Mouse (Mus musculus) liver, embryonic 16.5 days (tissue): Measurements from ENCODE around the gene Fbxw5. TPM values are rescaled to one million over a fixed set of nuclear protein-coding genes. Genes with fewer than 3 reads are reported as not detected.

ENCODE experiments used
- ATAC-seq: fragments of 200-750 bp; cut with Nextera tagmentation; 2 replicates; pipeline ENCODE4 v1.8.0; 2017; ENCODE audit warnings: low read depth, mild to moderate bottlenecking, moderate number of reproducible peaks, moderate library complexity
- H3K27ac ChIP-seq: fragments of 300-500 bp; sonication (generic); 2 replicates; pipeline ENCODE4 v1.5.1; 2014; ENCODE audit warnings: mild to moderate bottlenecking, low read length
- H3K27me3 ChIP-seq: fragments of 300-500 bp; sonication (generic); 2 replicates; pipeline ENCODE4 v1.6.1; 2014; ENCODE audit warnings: low read depth, low read length, mixed read lengths; ENCODE audit not compliant: control insufficient read depth, insufficient read depth
- H3K36me3 ChIP-seq: fragments of 300-500 bp; sonication (generic); 2 replicates; pipeline ENCODE4 v1.6.1; 2014; ENCODE audit warnings: mild to moderate bottlenecking; ENCODE audit not compliant: control insufficient read depth, insufficient read depth
- H3K4me1 ChIP-seq: fragments of 300-500 bp; sonication (generic); 2 replicates; pipeline ENCODE4 v1.6.1; 2014; ENCODE audit warnings: low read depth, low read length, mixed read lengths; ENCODE audit not compliant: control insufficient read depth
- H3K4me2 ChIP-seq: fragments of 300-500 bp; sonication (generic); 2 replicates; pipeline ENCODE4 v1.6.1; 2014; ENCODE audit warnings: low read depth, low read length, mixed read lengths
- H3K4me3 ChIP-seq: fragments of 300-500 bp; sonication (generic); 2 replicates; pipeline ENCODE4 v1.5.1; 2014; ENCODE audit warnings: low read depth, mild to moderate bottlenecking, low read length
- H3K9ac ChIP-seq: fragments of 300-500 bp; sonication (generic); 2 replicates; pipeline ENCODE4 v1.6.1; 2014; ENCODE audit warnings: low read depth, low read length
- H3K9me3 ChIP-seq: fragments of 300-500 bp; sonication (generic); replicated peaks from 2 replicates; pipeline ENCODE4 v1.6.1; 2016; ENCODE audit warnings: low read length; ENCODE audit not compliant: control insufficient read depth
- WGBS: fragments of 180-500 bp; shearing (Covaris S2); extraction: QIAGEN DNeasy Blood & Tissue Kit; methylation state at CpG from one replicate; pipeline ENCODE4 v1.1.7; 2014; ENCODE audit not compliant: insufficient replicate concordance; 5-methylcytosine and 5-hydroxymethylcytosine counted together
- polyA plus RNA-seq: library from polyadenylated mRNA; unstranded; fragments of >200 nt; fragmentation: Nextera tagmentation; extraction: Ambion mirVana; gene quantifications from 2 replicates; pipeline ENCODE4 v1.2.1, GENCODE M21; 2015

The Fbxw5 gene
- 23.8 and 24.7 TPM in 2 replicates for polyA plus RNA-seq

DNA sequence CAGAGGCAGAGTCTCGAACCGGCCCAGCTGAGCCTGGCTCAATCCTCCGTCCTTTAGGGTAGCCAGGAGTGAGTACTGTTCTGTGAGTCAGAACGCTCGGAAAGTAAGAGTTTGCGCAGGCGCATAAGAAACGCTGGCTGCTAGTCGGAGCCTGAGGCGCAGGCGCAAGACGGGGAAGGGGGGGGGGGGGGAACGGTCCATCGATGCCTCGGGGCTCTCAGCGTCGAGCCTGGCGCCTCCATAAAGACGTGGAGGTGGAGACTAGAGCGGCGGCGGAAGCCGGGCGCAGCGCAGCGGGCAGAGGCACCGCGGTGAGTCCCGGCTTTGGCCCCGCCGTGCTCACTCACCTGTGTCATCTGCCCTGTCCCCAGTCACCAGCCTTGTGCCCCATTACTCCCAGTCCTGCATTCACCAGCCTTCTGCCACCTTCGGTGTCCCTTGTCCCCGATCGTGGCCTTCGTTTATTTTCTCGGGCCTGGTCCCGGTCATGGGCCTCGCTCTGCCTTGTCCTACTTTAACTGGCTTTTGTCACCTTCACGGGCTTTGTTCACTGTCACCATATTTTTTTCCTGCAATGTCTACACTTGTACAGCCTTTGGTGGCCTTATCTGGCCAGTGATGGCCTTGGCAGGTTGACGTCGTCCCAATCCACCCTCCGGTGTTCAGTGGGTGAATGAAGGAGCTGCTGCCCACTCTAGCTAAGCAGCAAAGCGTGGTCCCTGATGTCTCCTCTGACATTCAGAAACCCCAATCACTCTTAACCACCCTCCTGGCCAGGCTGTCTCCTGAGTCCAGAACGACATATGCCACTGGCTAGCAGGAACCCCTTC, at the start of gene Fbxw5:
Gene Fbxw5, plus strand, starts transcription at position 175 of the 830 bp plus-strand sequence.
- peaks cover 6% of the 10 kb centered on the region; the same call in 1 of the 2 replicates for H3K36me3 ChIP-seq
- peak within 1 kb of the TSS; percentile 84 for H3K27ac ChIP-seq
- peak within 1 kb of the TSS; percentile 87 for H3K9ac ChIP-seq
- H3K27me3 ChIP-seq: no peaks in the 10 kb centered on the region
- peak within 1 kb of the TSS; percentile 84 for H3K4me2 ChIP-seq
- H3K4me3 ChIP-seq: peak within 1 kb of the TSS; percentile 82
- under 1% methylated on average over 40 of the region's 44 CpGs for WGBS
- ATAC-seq: peak; percentile 83
- no peaks in the 10 kb centered on the region for H3K9me3 ChIP-seq
- H3K4me1 ChIP-seq: peaks cover 42% of the 10 kb centered on the region

- H3K27me3 ChIP-seq: no peaks in the 10 kb centered on the region
- H3K9ac ChIP-seq: no peak overlapping the region
- H3K9me3 ChIP-seq: no peaks in the 10 kb centered on the region
- no peak overlapping the region for H3K4me3 ChIP-seq
- H3K4me1 ChIP-seq: no peaks in the 10 kb centered on the region
- WGBS: 44% methylated on average over 8 of the region's 8 CpGs
- no peak overlapping the region for H3K27ac ChIP-seq
- no peak for ATAC-seq
- no peak overlapping the region for H3K4me2 ChIP-seq
- H3K36me3 ChIP-seq: no peaks in the 10 kb centered on the region
Observed at GRCm38 (mm10) chr2:25450853-25451647, 49.5 kb upstream of the Fbxw5 start.

DNA sequence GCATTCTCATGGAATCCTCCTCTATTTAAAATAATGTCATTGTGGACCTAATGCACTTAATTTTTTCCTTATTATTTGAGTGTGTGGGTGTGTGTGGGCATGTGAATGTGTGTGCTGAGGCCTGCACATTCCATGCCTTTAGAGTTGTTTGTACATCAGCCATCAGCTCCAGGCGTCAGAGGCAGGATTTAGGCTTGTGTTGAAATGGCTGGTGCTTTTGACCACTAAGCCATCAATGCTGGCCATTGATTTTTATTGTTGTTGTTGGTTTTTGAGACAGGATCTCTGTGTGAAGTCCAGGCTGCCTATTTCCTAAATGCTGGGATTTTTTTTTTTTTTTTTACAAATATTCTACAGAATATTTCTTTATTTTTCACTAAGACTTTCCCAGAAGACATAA, 47.6 kb upstream of the Fbxw5 start:
- H3K4me2 ChIP-seq: no peak overlapping the region
- H3K9me3 ChIP-seq: no peaks in the 10 kb centered on the region
- H3K36me3 ChIP-seq: no peaks in the 10 kb centered on the region
- H3K27me3 ChIP-seq: no peaks in the 10 kb centered on the region
- no peak overlapping the region for H3K4me3 ChIP-seq
- no peak overlapping the region for H3K9ac ChIP-seq
- no peak for ATAC-seq
- no peak overlapping the region for H3K27ac ChIP-seq
- WGBS: 29% methylated on average over 1 of the region's 1 CpGs
- H3K4me1 ChIP-seq: no peaks in the 10 kb centered on the region

- no peak within 1 kb of the TSS for H3K4me3 ChIP-seq
- H3K9me3 ChIP-seq: no peaks in the 10 kb centered on the region
- no peak for ATAC-seq
- no peaks in the 10 kb centered on the region for H3K36me3 ChIP-seq
- peaks cover 21% of the 10 kb centered on the region for H3K4me1 ChIP-seq
- H3K9ac ChIP-seq: no peak within 1 kb of the TSS
- 57% methylated on average over 14 of the region's 14 CpGs for WGBS
- H3K27me3 ChIP-seq: no peaks in the 10 kb centered on the region
- H3K4me2 ChIP-seq: no peak within 1 kb of the TSS
- no peak within 1 kb of the TSS for H3K27ac ChIP-seq
Observed at GRCm38 (mm10) chr2:25456205-25456953, 44.2 kb upstream of the Fbxw5 start, which contains the start of gene Clic3. Gene Clic3, plus strand, starts transcription at chr2:25456838.

GRCm38 (mm10) chr2:25457022-25457896, 43.3 kb upstream of the Fbxw5 start:
- H3K27ac ChIP-seq: no peak overlapping the region

DNA sequence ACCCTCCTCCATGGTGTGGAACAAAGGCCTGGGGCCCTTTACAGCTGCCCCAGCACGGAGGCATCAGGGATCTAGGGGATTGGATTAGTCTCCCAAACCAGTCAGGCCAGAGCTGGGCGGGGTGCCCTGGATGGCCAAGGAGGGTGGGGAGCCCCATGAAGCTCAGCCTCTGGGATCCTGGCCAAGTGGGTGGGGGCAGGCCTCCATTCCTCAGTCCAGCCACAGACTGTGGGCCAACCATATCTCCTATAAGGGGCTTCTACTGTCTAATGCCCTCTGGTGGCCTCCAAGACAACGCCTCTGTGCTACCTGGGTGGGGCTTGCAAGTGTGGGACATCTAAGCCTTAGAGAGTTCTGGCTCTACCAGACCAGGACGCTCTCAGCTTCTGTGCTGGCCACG, 41.6 kb upstream of the Fbxw5 start:
- no peaks in the 10 kb centered on the region for H3K9me3 ChIP-seq
- H3K27me3 ChIP-seq: no peaks in the 10 kb centered on the region
- H3K27ac ChIP-seq: no peak overlapping the region
- no peaks in the 10 kb centered on the region for H3K36me3 ChIP-seq
- H3K9ac ChIP-seq: no peak overlapping the region
- H3K4me3 ChIP-seq: no peak overlapping the region
- H3K4me2 ChIP-seq: no peak overlapping the region
- peaks cover 24% of the 10 kb centered on the region for H3K4me1 ChIP-seq
- no peak for ATAC-seq
- 63% methylated on average over 5 of the region's 5 CpGs for WGBS

More at GRCm38 (mm10) chr2:25457022-25457896, 43.3 kb upstream of the Fbxw5 start:
- Histone ChIP-seq H3K4me1 (peaks cover 24% of the 10 kb centered on the region), H3K4me3 (no peak overlapping the region), H3K9ac (no peak overlapping the region), H3K4me2 (no peak overlapping the region), H3K9me3 (no peaks in the 10 kb centered on the region), H3K27me3 (no peaks in the 10 kb centered on the region), H3K36me3 (no peaks in the 10 kb centered on the region)
- ATAC-seq: no peak
- 69% methylated on average over 9 of the region's 9 CpGs for WGBS

DNA sequence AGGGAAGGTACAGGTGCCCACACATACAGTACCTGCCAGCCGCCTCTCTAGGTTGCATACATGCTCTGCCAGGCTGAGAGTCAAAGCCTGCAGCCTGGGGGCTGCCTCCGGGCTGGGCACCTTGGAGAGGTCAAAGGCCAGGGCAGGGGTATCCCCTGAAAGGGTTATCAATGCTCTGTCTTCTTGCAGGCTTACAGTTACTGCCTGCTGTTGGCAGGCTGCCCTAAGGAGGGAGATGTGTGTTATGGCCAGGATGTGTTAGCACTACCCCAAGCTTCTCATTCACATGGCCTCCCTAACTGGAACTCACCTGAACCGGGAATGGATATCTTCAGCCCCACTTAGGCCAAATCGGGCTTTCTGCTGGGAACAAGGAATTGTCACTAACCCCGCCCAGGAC, 40.4 kb upstream of the Fbxw5 start:
- H3K4me2 ChIP-seq: peak overlapping the region; percentile 78
- peaks cover 24% of the 10 kb centered on the region for H3K4me1 ChIP-seq
- H3K27ac ChIP-seq: no peak overlapping the region; the same call in 1 of the 2 replicates
- no peaks in the 10 kb centered on the region for H3K27me3 ChIP-seq
- H3K9ac ChIP-seq: peak overlapping the region; percentile 85
- H3K4me3 ChIP-seq: peak overlapping the region; percentile 88
- H3K36me3 ChIP-seq: no peaks in the 10 kb centered on the region
- no peaks in the 10 kb centered on the region for H3K9me3 ChIP-seq
- ATAC-seq: no peak
- 33% methylated on average over 5 of the region's 5 CpGs for WGBS
